Mouse (Mus musculus): ENCODE data around the gene Prr15l.

Prr15l gene

DNA sequence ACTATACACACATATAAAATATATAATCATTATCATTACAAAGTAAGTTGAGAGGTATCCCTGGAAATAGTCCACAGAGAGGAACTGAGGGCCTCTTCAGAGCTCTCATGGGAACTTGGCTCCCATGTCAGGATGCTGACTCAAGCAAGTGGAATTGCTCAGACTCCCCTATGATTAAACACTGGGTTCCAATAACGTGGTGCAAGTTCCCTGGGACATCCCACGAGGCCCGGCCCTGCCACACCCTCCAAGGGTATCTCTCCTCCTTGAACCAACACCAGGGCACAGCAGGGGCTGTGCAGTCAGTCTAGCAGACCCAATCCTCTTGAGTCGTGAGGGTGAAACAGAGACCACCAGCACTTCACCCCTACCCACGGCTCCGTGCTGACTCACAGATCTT lies 8.9 kb upstream of the Prr15l start:
- no peak for DNase-seq (ENCODE audit: low spot score)

DNA sequence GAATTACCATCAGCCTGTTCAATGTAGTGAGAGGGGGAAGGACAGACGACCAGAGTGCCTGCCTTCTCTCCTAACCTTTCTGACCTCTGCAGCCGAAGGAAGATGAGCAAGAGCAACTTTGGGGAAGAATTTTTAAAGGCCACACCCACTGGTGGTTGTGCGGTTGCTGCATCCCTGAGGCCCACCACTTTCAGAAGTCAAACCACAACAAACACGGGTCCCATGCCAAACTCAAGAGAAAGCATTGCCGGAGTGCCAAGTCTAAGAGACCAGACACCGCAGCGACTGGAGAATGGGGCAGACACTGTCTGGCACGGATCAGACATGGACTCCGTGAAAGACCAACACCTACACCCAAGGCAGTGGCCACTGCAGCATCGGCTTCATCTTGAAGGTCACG lies 3.0 kb upstream of the Prr15l start:
- no peak for DNase-seq (ENCODE audit: low spot score)

DNA sequence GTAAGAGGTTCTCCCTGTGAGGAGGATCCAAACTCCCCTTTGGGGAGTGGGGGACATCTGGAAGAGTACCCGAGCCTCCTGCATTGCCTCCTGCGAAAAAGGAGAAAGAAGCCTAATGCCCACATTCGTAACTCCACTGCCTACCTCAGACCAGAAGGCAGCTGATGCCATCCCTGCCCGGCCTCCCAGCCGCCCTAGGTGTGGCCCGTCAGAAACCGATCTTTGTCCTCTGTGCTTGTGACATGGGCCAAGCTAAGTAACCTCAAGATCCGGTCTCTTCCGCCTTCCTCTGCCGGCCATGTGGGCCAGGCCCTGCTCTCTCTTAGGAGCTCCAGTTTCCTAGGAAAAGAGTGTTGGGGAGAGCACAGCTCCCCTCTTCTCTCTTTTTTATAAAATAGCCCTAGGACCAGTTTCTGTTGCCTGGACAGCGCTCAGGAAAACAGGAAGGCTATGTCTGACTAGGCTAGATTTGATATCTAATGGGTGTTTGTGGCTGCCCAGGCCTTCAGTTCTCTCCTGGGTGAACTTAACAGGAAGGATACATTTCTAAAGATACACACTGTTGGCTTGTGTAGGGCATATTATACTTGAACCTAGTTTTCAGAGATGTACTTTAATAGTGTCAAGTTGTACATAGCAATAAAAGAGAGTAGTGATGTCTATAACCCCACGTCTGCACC lies 2.3 kb upstream of the Prr15l start:
- DNase-seq (ENCODE audit: low spot score), result no peak

DNA sequence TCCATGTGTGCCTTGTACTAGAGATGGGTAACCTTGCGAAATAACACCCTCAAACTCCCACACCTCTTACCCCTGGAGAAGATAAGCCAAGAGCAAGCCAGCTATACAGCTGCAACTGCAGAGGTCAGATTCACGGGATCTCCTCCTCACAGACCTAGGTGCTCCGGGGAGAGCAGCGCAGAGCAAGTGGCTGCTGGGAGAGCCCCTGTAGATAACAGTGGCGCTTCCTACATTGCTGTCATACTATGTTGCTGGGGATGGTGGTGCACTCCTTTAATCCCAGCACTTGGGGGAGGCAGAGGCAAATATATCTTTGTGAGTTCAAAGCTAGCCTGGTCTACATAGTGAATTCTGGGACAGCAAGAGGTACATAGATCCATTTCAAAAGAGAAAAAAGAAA lies 1.3 kb upstream of the Prr15l start:
- DNase-seq (ENCODE audit: low spot score), result no peak

DNA sequence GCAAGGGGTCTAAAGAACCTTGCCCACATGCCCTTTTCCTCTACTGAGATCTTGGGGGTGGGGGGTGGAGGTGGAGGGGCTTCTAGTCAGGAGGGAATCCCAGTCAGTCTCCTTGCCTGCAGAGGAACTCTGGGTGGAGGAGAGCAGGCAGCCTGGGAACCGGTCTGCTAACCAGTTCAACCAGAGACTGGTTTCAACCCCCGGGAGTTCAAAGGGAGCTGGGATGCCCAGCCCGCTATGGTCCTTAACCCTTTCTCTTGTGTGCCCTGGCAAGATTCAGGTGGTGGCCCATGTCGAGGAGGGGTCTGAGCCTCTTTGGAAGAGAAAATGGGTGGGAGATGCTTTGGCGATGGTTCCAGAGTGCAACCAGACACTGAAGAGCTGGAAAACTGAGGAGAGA lies 787 bp downstream of the Prr15l start:
- no peak for DNase-seq (ENCODE audit: low spot score)

DNA sequence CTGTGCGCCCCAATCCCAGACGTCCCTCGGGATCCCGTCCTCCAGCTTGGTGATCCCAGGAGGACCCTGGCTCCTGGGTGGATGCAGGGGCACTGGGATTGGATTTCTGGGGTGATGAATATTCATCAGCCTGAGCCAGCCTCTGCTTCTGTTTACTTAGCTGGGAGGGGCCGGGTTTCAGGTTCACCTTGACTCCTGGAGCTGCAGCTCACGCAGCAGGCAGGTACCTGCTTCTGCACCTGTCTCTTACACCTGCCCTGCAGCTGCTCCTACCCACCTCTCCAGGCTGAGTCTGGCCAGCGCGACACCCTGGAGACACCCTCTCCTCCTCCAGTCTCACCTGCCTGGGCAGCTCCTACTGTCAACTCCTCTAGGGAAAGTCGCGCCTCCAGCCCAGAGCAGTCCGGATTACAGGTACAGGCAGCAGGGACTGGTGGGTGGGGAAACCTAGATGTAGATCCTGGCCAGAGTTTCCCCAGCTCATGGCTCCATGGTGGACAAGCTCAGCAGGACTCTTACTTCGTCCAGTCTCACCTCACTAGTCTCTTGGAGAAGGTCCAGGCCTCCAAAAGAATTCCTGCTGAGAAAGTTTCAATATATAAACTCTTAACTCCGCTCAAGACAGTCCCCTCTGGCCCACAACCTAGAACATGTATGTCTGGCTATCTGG lies 1.3 kb downstream of the Prr15l start:
- DNase-seq (ENCODE audit: low spot score), result no peak

DNA sequence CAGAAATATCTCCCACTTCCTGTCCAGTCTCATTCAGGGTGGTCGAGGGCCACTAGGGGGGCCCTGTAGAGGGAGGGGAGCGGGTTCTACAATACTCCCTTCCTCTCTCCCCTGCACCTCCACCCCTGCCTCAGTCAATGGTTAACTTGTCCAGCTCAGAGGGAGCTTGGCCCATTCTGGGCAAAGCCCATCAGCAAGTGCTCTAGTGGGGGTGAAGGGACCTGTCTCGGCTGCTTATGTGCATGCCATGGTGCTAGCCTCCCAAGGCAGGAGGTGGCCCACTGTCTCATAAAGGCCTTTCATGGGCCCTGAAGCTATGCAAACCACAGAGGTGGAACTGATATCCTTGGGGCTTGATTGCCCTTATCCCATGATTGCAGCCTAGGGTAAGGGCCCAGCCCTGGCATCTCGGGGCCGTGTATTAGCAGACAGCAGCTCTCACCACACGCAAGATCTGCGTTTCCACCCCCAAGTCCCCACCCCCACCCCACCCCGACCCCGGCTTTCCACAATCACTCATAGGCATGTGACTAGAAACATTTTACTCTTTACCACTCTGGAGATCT lies 1.9 kb downstream of the Prr15l start:
- no peak for DNase-seq (ENCODE audit: low spot score)

DNA sequence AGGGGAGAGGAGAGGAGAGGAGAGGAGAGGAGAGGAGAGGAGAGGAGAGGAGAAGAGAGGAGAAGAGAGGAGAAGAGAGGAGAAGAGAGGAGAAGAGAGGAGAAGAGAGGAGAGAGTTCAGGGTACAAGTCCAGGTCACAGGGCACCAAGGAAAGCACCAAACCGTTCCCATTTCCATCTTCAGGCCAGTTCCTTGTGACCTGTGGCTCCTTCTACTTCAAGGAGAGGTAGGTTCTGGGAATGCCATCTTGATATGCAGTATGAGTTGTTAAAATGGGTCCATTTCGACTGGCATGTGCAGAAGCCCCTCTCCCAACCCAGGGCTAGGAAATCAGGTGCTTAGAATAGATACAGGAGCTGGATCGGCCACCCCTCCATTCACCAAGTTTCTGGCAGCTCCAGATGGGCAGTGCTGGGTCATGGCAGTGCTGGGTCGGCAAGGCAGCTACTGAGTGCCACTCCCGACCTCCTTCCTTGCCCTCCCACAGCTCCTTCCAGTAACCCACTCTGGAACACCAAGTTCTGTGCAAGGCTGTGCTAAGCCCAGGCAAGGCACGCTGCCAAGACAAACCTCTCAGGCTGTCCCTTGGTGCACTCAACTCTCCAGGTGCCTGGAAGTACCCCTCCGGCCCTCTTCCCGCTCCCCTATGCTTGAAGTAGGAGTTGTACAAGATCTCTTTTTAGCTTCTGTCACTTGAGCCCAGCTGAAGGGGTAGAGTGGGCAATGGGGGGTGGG lies 3.6 kb downstream of the Prr15l start:
- DNase-seq (ENCODE audit: low spot score), result no peak

DNA sequence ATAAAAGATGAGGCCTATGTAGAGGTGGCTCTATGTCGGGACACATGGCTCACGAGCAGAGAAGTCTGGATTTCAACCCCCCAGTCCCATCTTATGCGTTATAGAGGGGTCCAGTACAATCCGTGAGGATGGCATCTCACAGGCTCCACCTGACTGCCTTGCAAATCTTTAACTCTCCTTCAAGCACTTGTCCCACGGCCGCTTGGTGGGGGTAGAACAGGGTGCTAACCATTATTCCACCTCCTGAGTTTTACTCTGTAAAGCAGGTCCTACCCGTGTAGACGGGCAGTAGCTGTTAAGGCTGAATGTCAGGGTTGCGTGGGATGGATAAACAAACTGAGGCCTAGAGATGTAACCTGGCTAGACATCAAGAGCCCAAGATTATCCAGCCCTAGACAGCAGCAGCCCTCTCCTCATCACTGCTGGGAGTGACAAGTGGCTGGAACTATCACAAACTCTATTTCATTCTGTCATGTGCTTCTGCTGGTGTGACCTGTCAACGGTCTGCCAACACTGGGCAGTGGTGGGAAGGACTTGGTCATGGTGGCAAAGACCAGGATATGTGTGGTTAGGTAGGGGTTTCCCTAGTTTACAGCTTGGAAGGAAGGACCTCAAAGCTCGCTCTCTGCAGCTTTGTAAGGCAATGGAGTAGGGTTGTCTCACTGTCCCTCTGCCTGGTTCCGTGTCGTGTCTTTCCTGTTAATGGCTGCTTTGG lies 5.8 kb downstream of the Prr15l start:
- no peak for DNase-seq (ENCODE audit: low spot score)

DNA sequence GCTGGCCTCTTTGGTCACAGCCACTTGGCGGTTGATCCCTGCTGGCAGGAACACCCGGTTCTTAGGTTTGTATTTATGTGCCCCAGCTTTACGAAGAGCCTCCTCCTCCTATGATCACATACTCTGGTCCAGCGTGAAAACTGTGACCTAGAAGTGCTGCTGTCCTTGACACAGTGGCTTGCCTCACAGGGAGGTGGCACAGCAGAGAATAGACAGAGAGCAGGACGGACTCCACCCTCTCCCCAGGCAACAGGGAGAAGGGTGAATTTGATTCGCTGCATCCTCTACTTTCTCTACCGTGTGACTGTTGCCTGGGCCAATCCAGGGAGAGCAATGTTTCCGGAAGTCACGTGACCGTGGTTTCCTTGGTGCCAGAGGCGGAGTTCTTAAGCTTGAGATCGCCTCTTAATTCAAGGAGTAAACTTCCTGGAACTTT lies 7.0 kb downstream of the Prr15l start:
- no peak for DNase-seq (ENCODE audit: low spot score)

DNA sequence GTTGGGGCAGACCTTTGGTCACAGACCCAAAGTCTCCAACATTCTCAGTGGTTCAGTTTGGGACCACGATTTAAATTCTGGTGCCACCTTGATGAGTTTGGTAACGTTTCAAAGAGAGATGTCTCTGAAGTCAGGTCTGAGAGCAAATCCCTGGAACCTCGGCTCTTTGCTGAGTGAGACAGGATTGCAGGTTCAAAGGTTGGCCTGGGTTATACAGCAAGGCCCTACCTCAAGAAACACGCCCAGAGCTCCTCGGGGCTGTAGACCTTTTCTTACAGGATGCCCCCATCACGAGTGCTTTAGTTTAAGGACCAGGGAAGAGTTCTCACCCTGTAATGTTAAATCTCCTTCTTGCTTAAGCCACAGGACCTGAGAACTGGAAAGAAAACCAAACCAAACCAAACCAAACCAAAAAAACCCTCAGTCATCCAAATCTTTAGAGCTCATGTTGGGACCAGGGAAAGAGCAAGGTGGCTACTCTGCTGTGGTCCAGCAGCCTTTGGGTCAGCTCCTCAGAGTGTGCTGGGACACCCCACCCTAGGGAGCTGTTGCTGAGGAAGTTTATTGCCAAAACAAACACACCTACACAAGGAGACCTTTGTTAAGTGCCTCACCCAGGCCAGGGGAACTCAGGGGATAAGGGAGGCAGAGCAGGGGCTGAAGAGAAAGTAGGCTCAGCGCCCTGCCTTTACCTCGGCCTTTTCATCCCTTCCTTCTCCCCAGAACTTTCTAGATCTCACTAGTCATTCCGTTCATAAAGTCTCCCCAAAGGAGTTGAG lies 8.2 kb downstream of the Prr15l start:
- DNase-seq (ENCODE audit: low spot score), result no peak

DNA sequence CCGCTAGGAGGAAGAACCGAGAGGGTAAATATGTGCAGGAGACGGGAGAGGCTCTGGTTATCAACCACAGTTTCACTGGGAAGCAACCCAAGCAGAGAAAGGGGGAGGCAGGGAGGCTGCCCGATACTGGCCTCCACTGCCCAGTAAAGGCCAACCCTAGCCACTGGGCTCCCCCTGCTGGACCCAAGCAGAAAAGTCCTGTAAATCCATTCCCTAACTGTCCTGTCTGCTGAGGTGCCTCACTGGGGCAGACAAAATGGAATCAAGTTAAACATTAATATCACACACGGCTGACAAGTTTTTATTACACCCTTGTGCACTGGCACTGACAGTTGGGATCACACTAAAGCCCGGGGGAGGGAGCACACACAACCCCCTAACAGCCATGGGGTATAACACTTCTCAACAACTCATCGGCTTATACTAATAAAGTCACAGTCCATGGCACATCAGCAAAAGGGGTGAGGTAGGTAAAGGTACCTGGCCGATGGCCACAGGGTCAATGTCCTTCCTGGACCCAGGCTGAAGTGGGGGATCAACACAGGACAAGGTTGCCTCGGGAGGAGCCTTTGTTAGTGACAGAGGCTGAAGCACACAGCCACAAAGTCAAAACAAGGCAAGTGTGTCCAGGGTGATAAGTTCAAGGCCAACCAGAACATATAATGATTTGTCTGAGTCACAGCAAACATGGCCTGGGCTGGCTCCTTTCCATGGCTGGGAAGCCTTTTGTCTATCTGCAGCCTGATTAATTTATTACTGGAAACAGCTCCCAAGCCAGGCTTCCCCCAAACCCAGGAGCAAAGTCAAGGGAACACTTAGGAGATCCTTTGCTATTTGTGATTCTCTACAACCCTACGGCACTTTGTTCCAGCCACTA lies 9.9 kb downstream of the Prr15l start:
- DNase-seq (ENCODE audit: low spot score), result peak; percentile 67

DNA sequence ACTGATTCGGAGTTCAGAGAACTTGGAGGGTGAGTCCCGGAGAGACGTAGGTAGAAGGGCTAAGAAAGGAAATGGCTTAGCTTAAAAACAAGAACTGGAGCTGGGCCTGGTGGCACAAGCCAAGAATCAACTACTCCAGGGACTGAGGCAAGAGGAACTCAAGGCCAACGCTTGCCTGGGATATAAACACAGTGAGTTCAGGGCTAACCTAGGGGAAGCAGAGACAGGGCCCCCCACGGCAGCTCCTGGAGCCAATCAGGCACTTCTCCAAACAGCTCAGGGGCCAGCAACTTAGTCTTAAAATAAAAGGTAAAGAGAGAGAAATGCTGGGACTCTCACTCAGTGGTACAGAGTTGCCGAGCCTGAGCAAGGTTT lies 10.5 kb downstream of the Prr15l start:
- DNase-seq (ENCODE audit: low spot score), result no peak

DNA sequence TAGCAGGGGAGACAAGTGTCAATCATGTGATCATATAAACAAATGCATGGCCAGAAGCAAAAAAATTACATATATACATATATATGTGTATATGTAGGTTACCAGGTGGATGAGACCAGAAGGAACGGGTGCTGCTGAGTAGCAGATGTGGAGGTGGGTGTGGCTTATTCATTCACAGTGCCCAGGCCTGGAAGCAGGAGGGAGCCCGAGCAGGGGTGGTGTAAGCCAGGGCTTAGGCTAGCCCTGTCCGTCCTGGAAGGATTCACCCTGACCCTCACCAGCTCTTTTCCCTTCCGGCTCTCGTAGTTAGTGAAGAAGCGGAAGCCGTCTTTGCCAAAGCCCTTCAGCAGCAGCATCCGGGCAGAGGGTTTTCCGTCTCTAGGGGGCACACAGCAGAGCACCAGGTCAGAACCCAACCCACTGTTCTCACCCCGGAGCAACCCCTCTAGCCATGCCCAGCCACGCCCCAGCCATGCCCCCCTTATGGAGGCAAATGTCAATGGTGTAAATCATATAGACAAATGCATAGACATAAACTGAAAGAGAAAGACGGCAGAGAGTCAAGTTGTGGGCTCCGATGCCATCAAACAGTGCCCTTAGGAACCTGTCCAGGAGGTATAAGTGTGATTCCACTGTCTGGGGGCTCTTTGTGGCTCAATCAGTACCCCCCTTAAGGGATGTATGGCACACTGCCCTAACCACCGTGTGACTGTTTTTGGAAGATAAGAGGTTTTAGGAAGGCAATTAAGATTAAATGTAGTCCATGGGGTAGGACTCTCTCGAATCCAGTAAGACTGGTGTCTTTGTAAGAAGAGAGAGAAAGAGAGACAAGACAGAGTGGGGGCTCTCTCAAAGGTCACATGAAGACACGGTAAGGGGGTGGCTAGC lies 12.9 kb downstream of the Prr15l start:
- DNase-seq (ENCODE audit: low spot score), result no peak

DNA sequence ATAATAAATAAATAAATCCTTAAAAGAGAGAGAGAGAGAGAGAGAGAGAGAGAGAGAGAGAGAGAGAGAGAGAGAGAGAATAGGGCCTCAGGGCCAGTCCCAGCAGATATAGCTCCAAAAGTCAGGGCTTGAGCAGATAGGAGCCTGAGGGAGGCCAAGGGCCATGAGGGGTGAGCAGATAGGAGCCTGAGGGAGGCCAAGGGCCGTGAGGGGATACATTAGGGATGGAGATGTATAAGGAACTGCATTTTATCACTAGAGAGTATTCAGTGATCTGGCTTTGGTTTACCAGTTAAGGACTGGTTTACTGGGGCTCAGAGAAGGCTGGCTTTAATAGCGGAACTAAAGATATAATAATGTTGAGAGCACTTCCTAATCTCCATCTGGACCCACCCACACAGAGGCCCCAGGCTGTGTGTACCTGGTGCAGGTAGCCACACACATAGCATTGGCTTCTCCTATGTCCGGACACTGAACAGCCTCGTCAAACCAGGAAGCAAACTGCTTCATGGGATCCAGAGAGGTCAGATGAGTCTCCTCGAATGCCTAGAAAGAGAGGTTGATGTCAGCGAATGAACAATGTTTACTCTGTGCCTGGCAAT lies 14.2 kb downstream of the Prr15l start:
- DNase-seq (ENCODE audit: low spot score), result no peak

DNA sequence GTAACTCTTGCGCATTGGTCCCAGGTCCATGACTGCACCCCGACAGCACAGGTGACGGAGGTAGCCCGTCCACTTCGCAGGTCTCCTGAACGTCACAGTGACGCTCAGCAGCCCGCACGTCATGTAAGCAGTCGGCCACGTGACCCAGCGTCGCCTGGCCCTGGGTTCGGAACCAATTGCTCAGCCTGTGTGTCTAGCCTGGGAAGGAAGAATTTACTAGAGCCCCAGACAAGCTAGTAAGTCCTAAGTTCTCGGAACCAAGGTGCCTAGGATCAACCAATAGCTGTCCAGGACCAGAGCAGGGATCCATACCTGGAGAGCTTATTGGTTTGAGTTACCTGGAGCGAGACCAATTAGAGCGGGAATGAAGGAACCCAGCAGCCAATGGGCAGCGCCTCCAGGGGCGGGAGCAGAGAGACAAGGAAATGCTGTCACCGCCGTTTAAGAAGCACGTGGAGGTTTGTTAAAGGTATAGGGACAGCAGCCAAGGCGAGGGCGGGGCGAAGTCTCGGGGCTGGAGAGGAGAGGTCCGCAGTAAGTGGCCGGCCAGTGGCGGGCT lies 15.9 kb downstream of the Prr15l start, which contains the start of gene Pnpo:
Pnpo (minus strand) TSS at position 241 of the 559 bp plus-strand sequence.
- peak; percentile 73 for DNase-seq (ENCODE audit: low spot score)

DNA sequence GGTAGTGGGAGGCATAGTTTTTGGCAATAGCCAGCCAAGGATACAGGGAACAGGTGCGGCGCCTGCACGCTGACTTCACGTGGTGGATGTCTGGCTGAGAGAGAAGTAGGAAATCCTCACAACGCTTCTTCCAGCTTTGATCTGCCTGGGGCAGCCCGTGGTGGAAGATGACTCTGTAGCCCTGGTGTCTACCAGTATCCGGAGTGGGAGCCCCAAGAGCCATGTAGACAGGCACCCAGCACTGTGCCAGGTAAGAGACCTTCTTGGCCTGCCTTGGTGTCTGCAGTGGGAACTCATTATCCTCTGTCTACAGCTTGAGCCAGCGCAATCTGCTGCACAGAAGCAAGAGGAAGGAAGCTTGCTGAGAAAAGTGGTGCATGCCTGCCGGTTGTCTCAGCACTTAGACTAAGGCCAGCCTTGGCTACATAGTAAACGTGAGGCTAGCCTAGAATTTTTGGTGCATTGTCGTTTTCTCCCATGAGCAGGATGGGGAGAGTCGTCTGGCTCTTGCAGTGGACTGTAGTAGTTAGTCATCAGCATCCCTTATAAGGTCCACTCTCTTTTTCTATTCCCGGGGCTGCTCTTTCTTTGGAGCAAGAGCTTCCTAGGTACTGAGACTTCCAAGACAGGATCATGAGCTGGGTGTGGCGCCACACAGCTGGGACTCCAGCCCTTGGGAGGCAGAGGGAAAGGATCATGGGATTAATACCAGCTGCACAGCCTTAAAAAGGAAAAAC lies 17.1 kb downstream of the Prr15l start:
- no peak for DNase-seq (ENCODE audit: low spot score)

DNA sequence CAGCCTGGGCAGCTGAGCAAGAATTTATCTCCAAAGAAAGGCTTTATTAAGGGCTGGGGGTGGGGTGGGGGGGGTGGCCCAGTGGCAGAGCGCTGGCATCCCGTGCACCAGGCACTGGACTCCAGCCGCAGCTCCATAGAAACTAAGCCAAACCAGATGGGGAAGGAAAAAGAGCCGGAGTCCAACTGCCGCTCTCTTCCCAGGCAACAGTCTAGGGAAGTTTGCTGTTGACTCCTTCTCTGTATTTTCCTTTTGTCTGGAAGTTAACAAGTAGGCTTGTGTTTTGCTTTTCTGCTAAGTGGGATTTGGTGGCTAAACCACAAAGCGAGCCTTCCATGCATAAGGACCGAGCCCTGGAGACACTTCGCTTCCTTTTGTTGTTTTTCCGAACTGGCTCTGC lies 18.6 kb downstream of the Prr15l start:
- DNase-seq (ENCODE audit: low spot score), result no peak
